Mouse (Mus musculus) heart, embryonic 11.5 days (tissue): ENCODE measurements around the gene Prdm16. TPM values are rescaled to one million over a fixed set of nuclear protein-coding genes. Genes with fewer than 3 reads are reported as not detected.

Experiments used
- ATAC-seq: fragments of 200-750 bp; cut with Nextera tagmentation; replicated peaks from 2 replicates; pipeline ENCODE4 v1.8.0; 2017; ENCODE audit warnings: moderate library complexity; ENCODE audit not compliant: insufficient number of reproducible peaks, low FRiP score, low TSS enrichment
- H3K27ac ChIP-seq: fragments of 300-500 bp; sonication (generic); 2 replicates; pipeline ENCODE4 v1.5.1; 2014; ENCODE audit warnings: mild to moderate bottlenecking, low read depth, low read length
- H3K27me3 ChIP-seq: fragments of 300-500 bp; sonication (generic); 2 replicates; pipeline ENCODE4 v1.6.1; 2014; ENCODE audit warnings: mild to moderate bottlenecking, low read length, mixed read lengths; ENCODE audit not compliant: control insufficient read depth, insufficient read depth
- H3K36me3 ChIP-seq: fragments of 300-500 bp; sonication (generic); 2 replicates; pipeline ENCODE4 v1.6.1; 2014; ENCODE audit warnings: mild to moderate bottlenecking, low read length, moderate library complexity, mixed read lengths; ENCODE audit not compliant: control insufficient read depth, insufficient read depth
- H3K4me1 ChIP-seq: fragments of 300-500 bp; sonication (generic); 2 replicates; pipeline ENCODE4 v1.6.1; 2014; ENCODE audit warnings: low read length; ENCODE audit not compliant: control insufficient read depth, insufficient read depth
- H3K4me2 ChIP-seq: fragments of 300-500 bp; sonication (generic); 2 replicates; pipeline ENCODE4 v1.6.1; 2014; ENCODE audit warnings: mild to moderate bottlenecking, moderate library complexity
- H3K4me3 ChIP-seq: fragments of 300-500 bp; sonication (generic); 2 replicates; pipeline ENCODE4 v1.5.1; 2014; ENCODE audit warnings: low read depth, low read length
- H3K9ac ChIP-seq: fragments of 300-500 bp; sonication (generic); 2 replicates; pipeline ENCODE4 v1.6.1; 2014; ENCODE audit warnings: mild to moderate bottlenecking, low read depth, low read length, moderate library complexity
- H3K9me3 ChIP-seq: fragments of 300-500 bp; sonication (generic); replicated peaks from 2 replicates; pipeline ENCODE4 v1.6.1; 2016; ENCODE audit warnings: low read length; ENCODE audit not compliant: control insufficient read depth
- WGBS: fragments of 180-500 bp; shearing (Covaris S2); extraction: QIAGEN DNeasy Blood & Tissue Kit; methylation state at CpG from one replicate; pipeline ENCODE4 v1.1.7; 2014; ENCODE audit not compliant: insufficient replicate concordance; 5-methylcytosine and 5-hydroxymethylcytosine counted together
- polyA plus RNA-seq: library from polyadenylated mRNA; unstranded; fragments of >200 nt; fragmentation: Nextera tagmentation; extraction: Ambion mirVana; gene quantifications from 2 replicates; pipeline ENCODE4 v1.2.1, GENCODE M21; 2014

Gene Prdm16
- polyA plus RNA-seq, 1 experiment from 2014 or later = 14.2 TPM

- Histone ChIP-seq H3K9me3 (peaks cover 6% of the 10 kb centered on the region; the same call in 1 of the 2 replicates), H3K9ac (no peak overlapping the region), H3K4me3 (no peak overlapping the region), H3K36me3 (no peaks in the 10 kb centered on the region), H3K4me2 (no peak overlapping the region), H3K27me3 (peaks cover 78% of the 10 kb centered on the region), H3K4me1 (peaks cover 11% of the 10 kb centered on the region), H3K27ac (no peak overlapping the region)
- 3% methylated on average over 6 of the region's 6 CpGs for WGBS
- ATAC-seq = no peak
These were observed 5.8 kb upstream of the Prdm16 start for GRCm38 (mm10) chr4:154642496-154642895.

- WGBS = 2% methylated on average over 32 of the region's 32 CpGs
- H3K27ac ChIP-seq = no peak overlapping the region
These were observed 4.8 kb upstream of the Prdm16 start for GRCm38 (mm10) chr4:154641296-154642110.

GRCm38 (mm10) chr4:154640443-154641295 is 4.0 kb upstream of the Prdm16 start:
- Histone ChIP-seq H3K9ac (no peak overlapping the region), H3K36me3 (no peaks in the 10 kb centered on the region), H3K4me1 (peaks cover 11% of the 10 kb centered on the region), H3K4me2 (peak overlapping the region; percentile 40), H3K9me3 (no peaks in the 10 kb centered on the region), H3K4me3 (peak overlapping the region; percentile 22), H3K27ac (no peak overlapping the region), H3K27me3 (peaks cover 78% of the 10 kb centered on the region)
- WGBS = 8% methylated on average over 20 of the region's 20 CpGs
- no peak for ATAC-seq

More at GRCm38 (mm10) chr4:154641296-154642110, 4.8 kb upstream of the Prdm16 start:
- Histone ChIP-seq H3K9me3 (no peaks in the 10 kb centered on the region), H3K4me1 (peaks cover 11% of the 10 kb centered on the region), H3K27me3 (peaks cover 83% of the 10 kb centered on the region), H3K4me3 (peak overlapping the region; percentile 22), H3K4me2 (peak overlapping the region; percentile 40), H3K36me3 (no peaks in the 10 kb centered on the region), H3K9ac (no peak overlapping the region)
- no peak for ATAC-seq

GRCm38 (mm10) chr4:154639591-154640442 is 3.1 kb upstream of the Prdm16 start:
- Histone ChIP-seq H3K4me1 (peaks cover 11% of the 10 kb centered on the region), H3K27me3 (peaks cover 76% of the 10 kb centered on the region), H3K36me3 (no peaks in the 10 kb centered on the region), H3K9ac (no peak overlapping the region; the same call in 1 of the 2 replicates), H3K4me2 (peak overlapping the region; percentile 85), H3K9me3 (no peaks in the 10 kb centered on the region), H3K27ac (no peak overlapping the region), H3K4me3 (peak overlapping the region; percentile 16; the same call in 1 of the 2 replicates)
- no peak for ATAC-seq
- 16% methylated on average over 13 of the region's 13 CpGs for WGBS

GRCm38 (mm10) chr4:154639126-154639525 is 2.5 kb upstream of the Prdm16 start:
- WGBS = 3% methylated on average over 7 of the region's 7 CpGs
- Histone ChIP-seq H3K27ac (no peak overlapping the region), H3K9ac (no peak overlapping the region; the same call in 1 of the 2 replicates), H3K4me3 (peak overlapping the region; percentile 14; the same call in 1 of the 2 replicates), H3K9me3 (no peaks in the 10 kb centered on the region), H3K36me3 (no peaks in the 10 kb centered on the region), H3K4me1 (peaks cover 17% of the 10 kb centered on the region), H3K27me3 (peaks cover 77% of the 10 kb centered on the region), H3K4me2 (peak overlapping the region; percentile 85)
- no peak for ATAC-seq

- Histone ChIP-seq H3K9ac (peak overlapping the region; percentile 91), H3K4me3 (peak overlapping the region; percentile 79), H3K4me2 (peak overlapping the region; percentile 85), H3K27ac (peak overlapping the region; percentile 91; the same call in 1 of the 2 replicates), H3K4me1 (peaks cover 17% of the 10 kb centered on the region), H3K9me3 (no peaks in the 10 kb centered on the region), H3K36me3 (no peaks in the 10 kb centered on the region), H3K27me3 (peaks cover 77% of the 10 kb centered on the region)
- WGBS = 5% methylated on average over 15 of the region's 15 CpGs
- ATAC-seq = no peak
These were observed 1.7 kb upstream of the Prdm16 start for GRCm38 (mm10) chr4:154638320-154638886.

- 3% methylated on average over 61 of the region's 73 CpGs for WGBS
- peak overlapping the region; percentile 91 for H3K9ac ChIP-seq
- H3K27ac ChIP-seq = peak overlapping the region; percentile 91
- H3K4me3 ChIP-seq = peak overlapping the region; percentile 79
- peak overlapping the region; percentile 85 for H3K4me2 ChIP-seq
- peaks cover 20% of the 10 kb centered on the region for H3K4me1 ChIP-seq
- H3K36me3 ChIP-seq = no peaks in the 10 kb centered on the region
- ATAC-seq = no peak
- H3K9me3 ChIP-seq = no peaks in the 10 kb centered on the region
- peaks cover 77% of the 10 kb centered on the region for H3K27me3 ChIP-seq
These were observed 1.0 kb upstream of the Prdm16 start for GRCm38 (mm10) chr4:154637468-154638319.
